8 mouse cellular contexts compared by ENCODE assay signal in the genomic region with DNA sequence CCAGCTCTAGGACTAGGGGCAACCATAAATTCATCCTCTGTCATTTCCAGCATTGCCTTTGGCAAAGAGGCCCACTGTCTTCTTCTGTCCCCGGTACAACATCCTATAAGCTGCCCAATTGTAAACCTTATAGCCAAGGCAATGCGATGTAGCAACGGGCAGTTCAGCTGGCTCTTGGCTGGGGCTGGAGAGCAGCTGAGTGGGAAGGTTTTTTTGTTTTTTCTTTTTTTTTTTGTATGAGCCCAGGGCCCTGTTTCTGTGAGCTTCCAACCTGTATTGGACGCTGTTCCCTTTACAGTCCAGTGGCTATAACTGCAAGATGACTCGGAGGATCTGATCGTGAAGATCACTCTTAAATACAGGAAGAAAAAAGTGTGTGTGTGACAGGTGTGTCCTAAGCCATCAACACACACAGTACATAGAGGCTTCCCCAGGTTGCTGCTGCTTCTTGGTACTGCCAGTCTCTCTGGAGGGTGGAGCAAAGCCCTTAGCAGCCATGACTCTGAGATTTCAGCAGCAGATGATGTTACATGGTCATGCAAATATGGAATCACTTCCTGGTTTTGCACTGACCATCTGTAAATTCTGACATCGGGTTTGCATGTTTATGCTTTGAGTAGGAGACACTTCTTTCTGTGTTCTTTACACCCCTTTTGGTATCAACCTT. TPM values are rescaled to one million over a fixed set of nuclear protein-coding genes. Genes with fewer than 3 reads are reported as not detected.
DNase-seq lines count a peak whose midpoint lies in the region; ATAC-seq and TF ChIP-seq lines count a peak whose summit lies in the region.

No protein-coding gene starts in this region.

- no peaks in the 10 kb centered on the region for H3K27me3 ChIP-seq in heart, embryonic 16.5 days (ENCODE audit: control insufficient read depth, insufficient read depth, low read length)
- no peaks in the 10 kb centered on the region for H3K27me3 ChIP-seq in forebrain, embryonic 16.5 days (replicated peaks; ENCODE audit: control insufficient read depth, insufficient read depth, low read length)
- no peaks in the 10 kb centered on the region for H3K27me3 ChIP-seq in liver, embryonic 14.5 days (ENCODE audit: control insufficient read depth, insufficient read depth, low read length)
- no peaks in the 10 kb centered on the region for H3K27me3 ChIP-seq in stomach, embryonic 15.5 days (replicated peaks)

- no peak for DNase-seq in heart, postnatal 4 days
- DNase-seq in B cell, adult 2 months = peak; percentile 23 to 33
- peak; percentile 76 for DNase-seq in brain, adult 2 months (ENCODE audit: low read depth, low spot score)
- DNase-seq in liver, embryonic 14.5 days (ENCODE audit: low read depth in 3 of 3, low spot score in 3 of 3) = no peak
- no peak for DNase-seq in spleen, postnatal 4 days (ENCODE audit: low spot score in 2 of 2)

- H3K4me3 ChIP-seq in heart, embryonic 16.5 days (ENCODE audit: low read length) = peak overlapping the region; percentile 96
- peak overlapping the region; percentile 65 for H3K4me3 ChIP-seq in forebrain, embryonic 16.5 days (replicated peaks; ENCODE audit: low read length)
- peak overlapping the region; percentile 75 to 98 for H3K4me3 ChIP-seq in liver, embryonic 14.5 days (ENCODE audit: insufficient read depth in 1 of 2, low read depth in 2 of 2, low read length in 2 of 2)
- peak overlapping the region; percentile 72 for H3K4me3 ChIP-seq in stomach, embryonic 15.5 days (replicated peaks)

- H3K4me1 ChIP-seq in heart, embryonic 16.5 days (ENCODE audit: control insufficient read depth, insufficient read depth, low read length) = peaks cover 8% of the 10 kb centered on the region; the same call in 1 of the 2 replicates
- peaks cover 10% of the 10 kb centered on the region; the same call in 1 of the 2 replicates for H3K4me1 ChIP-seq in forebrain, embryonic 16.5 days (replicated peaks; ENCODE audit: control insufficient read depth, insufficient read depth, low read length)
- peaks cover 9 to 17% of the 10 kb centered on the region in 2 experiments for H3K4me1 ChIP-seq in liver, embryonic 14.5 days (replicated peaks; ENCODE audit: control insufficient read depth in 2 of 2, insufficient read depth in 2 of 2, low read length in 1 of 2)
- H3K4me1 ChIP-seq in stomach, embryonic 15.5 days = no peaks in the 10 kb centered on the region

- H3K4me2 ChIP-seq in heart, embryonic 16.5 days (ENCODE audit: low read depth, low read length) = peak overlapping the region; percentile 82
- peak overlapping the region; percentile 57 for H3K4me2 ChIP-seq in forebrain, embryonic 16.5 days (ENCODE audit: low read length)
- peak overlapping the region; percentile 83 for H3K4me2 ChIP-seq in liver, embryonic 14.5 days (ENCODE audit: low read depth)
- peak overlapping the region; percentile 69 for H3K4me2 ChIP-seq in stomach, embryonic 15.5 days

- H3K36me3 ChIP-seq in heart, embryonic 16.5 days (ENCODE audit: control insufficient read depth, insufficient read depth) = no peaks in the 10 kb centered on the region
- H3K36me3 ChIP-seq in forebrain, embryonic 16.5 days (ENCODE audit: control insufficient read depth, insufficient read depth) = no peaks in the 10 kb centered on the region
- no peaks in the 10 kb centered on the region for H3K36me3 ChIP-seq in liver, embryonic 14.5 days (replicated peaks; ENCODE audit: control insufficient read depth, insufficient read depth, low read depth)
- H3K36me3 ChIP-seq in stomach, embryonic 15.5 days = no peaks in the 10 kb centered on the region

- H3K9ac ChIP-seq in heart, embryonic 16.5 days (ENCODE audit: low read length) = peak overlapping the region; percentile 82
- peak overlapping the region; percentile 83 for H3K9ac ChIP-seq in forebrain, embryonic 16.5 days (replicated peaks; ENCODE audit: low read depth, low read length)
- H3K9ac ChIP-seq in liver, embryonic 14.5 days (replicated peaks) = peak overlapping the region; percentile 89
- H3K9ac ChIP-seq in stomach, embryonic 15.5 days = peak overlapping the region; percentile 66; the same call in 1 of the 2 replicates

- no peak for ATAC-seq in heart, embryonic 16.5 days (replicated peaks; ENCODE audit: extremely low read depth, insufficient read depth, low FRiP score)
- peak; percentile 6; the same call in 1 of the 2 replicates for ATAC-seq in forebrain, embryonic 16.5 days
- no peak for ATAC-seq in liver, embryonic 14.5 days (ENCODE audit: insufficient read depth)
- ATAC-seq in stomach, embryonic 15.5 days (ENCODE audit: insufficient read depth, low FRiP score, low read depth) = no peak

- H3K27ac ChIP-seq in heart, embryonic 16.5 days (ENCODE audit: low read length) = peak overlapping the region; percentile 89
- peak overlapping the region; percentile 94 for H3K27ac ChIP-seq in forebrain, embryonic 16.5 days (ENCODE audit: low read length)
- H3K27ac ChIP-seq in liver, embryonic 14.5 days = peak overlapping the region; percentile 95
- peak overlapping the region; percentile 96 for H3K27ac ChIP-seq in stomach, embryonic 15.5 days

- no peak for TF ChIP-seq CTCF in liver, embryonic 14.5 days (IDR thresholded peaks at IDR 0.05; ENCODE audit: low read depth)

- no peak for TF ChIP-seq EP300 in liver, embryonic 14.5 days (IDR thresholded peaks at IDR 0.05; ENCODE audit: low read depth)

- WGBS in heart, embryonic 16.5 days = 39% methylated on average over 7 of the region's 7 CpGs
- 25% methylated on average over 7 of the region's 7 CpGs for WGBS in forebrain, embryonic 16.5 days
- 29% methylated on average over 7 of the region's 7 CpGs for WGBS in liver, embryonic 14.5 days (ENCODE audit: insufficient replicate concordance)
- 32% methylated on average over 7 of the region's 7 CpGs for WGBS in stomach, embryonic 15.5 days

- no peaks in the 10 kb centered on the region for H3K9me3 ChIP-seq in heart, embryonic 16.5 days (replicated peaks; ENCODE audit: control insufficient read depth, low read length)
- H3K9me3 ChIP-seq in forebrain, embryonic 16.5 days (ENCODE audit: control insufficient read depth, low read length) = no peaks in the 10 kb centered on the region
- no peaks in the 10 kb centered on the region for H3K9me3 ChIP-seq in liver, embryonic 14.5 days (ENCODE audit: control insufficient read depth, low read length)
- no peaks in the 10 kb centered on the region for H3K9me3 ChIP-seq in stomach, embryonic 15.5 days

RNA-seq across cellular contexts. Expression of a gene that starts 0.6 kb away (rescaled TPM):
- 5.9 and 7.7 TPM in 2 replicates for polyA plus RNA-seq in heart, embryonic 16.5 days (2015; fragmentation: Nextera tagmentation; extraction: Ambion mirVana)
- 1 to 10 TPM; 9.2 TPM for total RNA-seq in heart, postnatal 4 days (2021)
- 14.8 and 18.7 TPM in 2 replicates for polyA plus RNA-seq in forebrain, embryonic 16.5 days (2015; fragmentation: Nextera tagmentation; extraction: Ambion mirVana)
- polyA plus RNA-seq in liver, embryonic 14.5 days (2012; rRNA removed) = 4.9 and 7.7 TPM in 2 replicates
- 9.0 and 10.6 TPM in 2 replicates for polyA plus RNA-seq in liver, embryonic 14.5 days (2014; fragmentation: Nextera tagmentation; extraction: Ambion mirVana)
- polyA plus RNA-seq in stomach, embryonic 15.5 days (2015; fragmentation: Nextera tagmentation; extraction: Ambion mirVana) = 10.5 and 11.6 TPM in 2 replicates

RNA-seq across cellular contexts. Expression of a gene that starts 38.9 kb away (rescaled TPM):
- polyA plus RNA-seq in heart, embryonic 16.5 days (2015; fragmentation: Nextera tagmentation; extraction: Ambion mirVana) = 49.0 and 50.1 TPM in 2 replicates
- total RNA-seq in heart, postnatal 4 days (2021) = 10 to 100 TPM; 22.0 to 26.9 TPM
- polyA plus RNA-seq in forebrain, embryonic 16.5 days (2015; fragmentation: Nextera tagmentation; extraction: Ambion mirVana) = 3.4 and 3.9 TPM in 2 replicates
- 0.60 and 0.65 TPM in 2 replicates for polyA plus RNA-seq in liver, embryonic 14.5 days (2012; rRNA removed)
- 0.22 and 0.34 TPM in 2 replicates for polyA plus RNA-seq in liver, embryonic 14.5 days (2014; fragmentation: Nextera tagmentation; extraction: Ambion mirVana)
- 5.9 TPM in 2 replicates for polyA plus RNA-seq in stomach, embryonic 15.5 days (2015; fragmentation: Nextera tagmentation; extraction: Ambion mirVana)

Comparison
In these comparisons a context has a peak if more than half of its experiments do, and no peak if none do; other contexts are left out.
1. DNase-seq: peak in B cell, adult 2 months (2 of 2) and brain, adult 2 months (single experiment); none in heart, postnatal 4 days (single experiment), liver, embryonic 14.5 days (0 of 3) and spleen, postnatal 4 days (0 of 2).
2. Peak in every context shown above with its lines, with median percentiles within 50 percentile points of each other: H3K27ac ChIP-seq, H3K4me2 ChIP-seq, H3K4me3 ChIP-seq and H3K9ac ChIP-seq.